Mouse (Mus musculus) layer of hippocampus, postnatal 14 days (tissue): Measurements from ENCODE around the gene C1qtnf3. TPM values are rescaled to one million over a fixed set of nuclear protein-coding genes. Genes with fewer than 3 reads are reported as not detected.

Experiments used
- DNase-seq, 2 experiments: peaks; one replicate each; pipeline ENCODE4 v3.0.0; 2021 to 2022; ENCODE audit warnings: low spot score in 2 of 2, mixed read lengths in 1 of 2
- total RNA-seq, 2 experiments: library from RNA; stranded (reverse); gene quantifications; 2 replicates each; pipeline ENCODE4 v1.2.3; 2021

The C1qtnf3 gene
- total RNA-seq, 2 experiments from 2014 or later = 0.53 TPM; not detected in 1

GRCm38 (mm10) chr15:11026801-11027561, 74.8 kb downstream of the C1qtnf3 start:
- no peak for DNase-seq

Other genes starting within 250 kb of the C1qtnf3 start
- gene Rai14, start 237.7 kb upstream of the C1qtnf3 start, total RNA-seq = 1 to 10 TPM; 6.5 to 8.1 TPM
- 1 to 10 TPM; 8.5 to 9.4 TPM for gene Amacr, start 29.4 kb downstream of the C1qtnf3 start, total RNA-seq
- not detected for gene Slc45a2, start 48.4 kb downstream of the C1qtnf3 start, total RNA-seq
- gene Rxfp3, start 85.7 kb downstream of the C1qtnf3 start, total RNA-seq = 1 to 10 TPM; 5.9 to 7.1 TPM
- 1 to 10 TPM; 2.5 to 3.0 TPM for gene Adamts12, start 112.5 kb downstream of the C1qtnf3 start, total RNA-seq